15 mouse cellular contexts compared by ENCODE assay signal in the genomic region with DNA sequence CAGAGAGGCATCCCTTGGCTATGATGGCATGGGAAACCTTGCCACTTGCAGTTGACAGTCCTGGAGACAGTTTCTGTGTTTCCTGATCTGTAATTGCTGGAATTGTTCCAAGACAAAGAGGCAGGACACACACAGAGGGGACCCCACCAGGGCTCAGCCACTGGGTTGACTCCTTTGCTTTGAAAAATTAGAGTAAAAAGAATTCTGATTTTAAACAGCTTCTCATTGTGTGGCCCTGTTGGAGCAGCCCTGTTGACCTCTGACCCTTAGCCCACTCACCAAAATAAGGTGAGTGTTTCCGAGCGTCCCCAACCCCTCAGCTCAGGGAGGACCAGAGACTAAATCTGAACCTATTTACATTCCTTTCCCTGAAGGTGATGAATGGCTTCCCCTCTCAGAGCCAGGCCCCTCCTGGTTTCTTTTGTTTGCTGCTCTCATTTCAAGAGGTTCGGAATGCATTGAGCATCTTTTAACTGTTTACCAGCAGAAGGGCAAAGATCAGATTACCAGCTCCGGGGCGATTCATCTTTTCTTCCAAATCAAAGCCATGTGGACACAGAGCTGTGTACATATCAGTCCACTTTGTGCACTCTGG.
A peak's percentile ranks its signal among the peaks of the same experiment; 100 is the strongest.
DNase-seq lines count a peak whose midpoint lies in the region; ATAC-seq lines count a peak whose summit lies in the region.
"Had no signal": no experiment of that assay in that cellular context is flagged by ENCODE, and none has a peak within 500 bp of the region (broad histone marks: within the 10 kb centered on the region; RNA-seq: fewer than 3 reads in every experiment).

No protein-coding gene starts in this region.

- H3K4me3 ChIP-seq in heart, embryonic 10.5 days = no peak overlapping the region
- no peak overlapping the region for H3K4me3 ChIP-seq in heart, embryonic 11.5 days (ENCODE audit: low read depth, low read length)

- no peaks in the 10 kb centered on the region for H3K9me3 ChIP-seq in heart, embryonic 10.5 days
- no peaks in the 10 kb centered on the region for H3K9me3 ChIP-seq in heart, embryonic 11.5 days (replicated peaks; ENCODE audit: control insufficient read depth, low read length)

- no peak for DNase-seq in heart, embryonic 10.5 days (ENCODE audit: low spot score)
- peak; percentile 20 for DNase-seq in lung, postnatal 36 days
- DNase-seq in lung, postnatal 10 days = no peak
- peak; percentile 77 for DNase-seq in embryo, embryonic 10.5 days (ENCODE audit: low spot score)
- peak; percentile 77 for DNase-seq in mesoderm, embryonic 11.5 days (ENCODE audit: low read depth, low spot score)
- no peak for DNase-seq in gastrocnemius, postnatal 25 days
- no peak for DNase-seq in cerebellum, adult 18-20 months
- DNase-seq: adrenal gland, adult 8-10 months; B cell, adult 2 months; kidney, postnatal 14 days; right cerebral cortex, adult 18-20 months; thymus, postnatal 14 days had no signal

- no peaks in the 10 kb centered on the region for H3K27me3 ChIP-seq in heart, embryonic 10.5 days (ENCODE audit: insufficient read depth, poor library complexity, severe bottlenecking)
- no peaks in the 10 kb centered on the region for H3K27me3 ChIP-seq in heart, embryonic 11.5 days (ENCODE audit: control insufficient read depth, insufficient read depth, low read length)

- peaks cover 11% of the 10 kb centered on the region for H3K4me1 ChIP-seq in heart, embryonic 10.5 days
- peaks cover 4% of the 10 kb centered on the region; the same call in 1 of the 2 replicates for H3K4me1 ChIP-seq in heart, embryonic 11.5 days (ENCODE audit: control insufficient read depth, insufficient read depth, low read length)

- no peak for ATAC-seq in heart, embryonic 11.5 days (replicated peaks; ENCODE audit: insufficient number of reproducible peaks, low FRiP score, low TSS enrichment)

- 28% methylated on average over 5 of the region's 5 CpGs for WGBS in heart, embryonic 10.5 days
- WGBS in heart, embryonic 11.5 days (ENCODE audit: insufficient replicate concordance) = 41% methylated on average over 5 of the region's 5 CpGs

- H3K27ac ChIP-seq in heart, embryonic 10.5 days = peak overlapping the region; percentile 62; the same call in 1 of the 2 replicates
- H3K27ac ChIP-seq in heart, embryonic 11.5 days (ENCODE audit: low read depth, low read length) = no peak overlapping the region
- H3K27ac ChIP-seq: macrophage had no signal

- no peak overlapping the region for H3K4me2 ChIP-seq in heart, embryonic 11.5 days
- H3K4me2 ChIP-seq: liver, embryonic 11.5 days had no signal

- no peaks in the 10 kb centered on the region for H3K36me3 ChIP-seq in heart, embryonic 10.5 days
- H3K36me3 ChIP-seq in heart, embryonic 11.5 days (ENCODE audit: control insufficient read depth, insufficient read depth, low read length) = no peaks in the 10 kb centered on the region

- H3K9ac ChIP-seq in heart, embryonic 11.5 days (ENCODE audit: low read depth, low read length) = no peak overlapping the region

Comparison
In these comparisons a context has a peak if more than half of its experiments do, and no peak if none do; other contexts are left out.
1. DNase-seq: peak in lung, postnatal 36 days (single experiment), embryo, embryonic 10.5 days (single experiment) and mesoderm, embryonic 11.5 days (single experiment); none in heart, embryonic 10.5 days (single experiment), lung, postnatal 10 days (single experiment), gastrocnemius, postnatal 25 days (single experiment) and cerebellum, adult 18-20 months (0 of 2).